Mouse (Mus musculus) gonadal fat pad, adult 2 months (tissue): ENCODE measurements around the gene Lrpprc. TPM values are rescaled to one million over a fixed set of nuclear protein-coding genes. Genes with fewer than 3 reads are reported as not detected.

Source experiments
- DNase-seq: peaks from one replicate; pipeline ENCODE4 v3.0.0-alpha.2; 2012; ENCODE audit warnings: low read depth
- polyA plus RNA-seq: library from polyadenylated mRNA; depleted of rRNA; stranded (reverse); fragments of >200 nt; gene quantifications from 2 replicates; pipeline ENCODE4 v1.2.3, GENCODE M21; 2012

Lrpprc gene
- polyA plus RNA-seq, 1 experiment = 8.1 TPM

GRCm38 (mm10) chr17:84716252-84716872 is 74.2 kb downstream of the Lrpprc start:
- DNase-seq = no peak

- DNase-seq = no peak
Measured at GRCm38 (mm10) chr17:84714930-84715329, 75.7 kb downstream of the Lrpprc start.

- no peak for DNase-seq
Measured at GRCm38 (mm10) chr17:84713563-84714164, 76.9 kb downstream of the Lrpprc start.

GRCm38 (mm10) chr17:84709403-84709851 is 81.2 kb downstream of the Lrpprc start:
- no peak for DNase-seq

GRCm38 (mm10) chr17:84708818-84709217 is 81.8 kb downstream of the Lrpprc start:
- DNase-seq = no peak

- DNase-seq = no peak
Measured at GRCm38 (mm10) chr17:84707407-84707806, 83.2 kb downstream of the Lrpprc start.

GRCm38 (mm10) chr17:84698727-84699126 is 91.9 kb downstream of the Lrpprc start:
- no peak for DNase-seq

- DNase-seq = no peak
Measured at GRCm38 (mm10) chr17:84696537-84696936, 94.1 kb downstream of the Lrpprc start.

- no peak for DNase-seq
Measured at GRCm38 (mm10) chr17:84693741-84694140, 96.8 kb downstream of the Lrpprc start.

GRCm38 (mm10) chr17:84690111-84690510 is 100.5 kb downstream of the Lrpprc start:
- DNase-seq = no peak

- no peak for DNase-seq
Measured at GRCm38 (mm10) chr17:84689316-84689715, 101.3 kb downstream of the Lrpprc start.

GRCm38 (mm10) chr17:84688834-84689233 is 101.8 kb downstream of the Lrpprc start:
- no peak for DNase-seq

GRCm38 (mm10) chr17:84687994-84688393 is 102.6 kb downstream of the Lrpprc start:
- DNase-seq = no peak

- DNase-seq = no peak
Measured at GRCm38 (mm10) chr17:84685286-84685685, 105.3 kb downstream of the Lrpprc start.

- DNase-seq = no peak
Measured at GRCm38 (mm10) chr17:84684284-84684683, 106.3 kb downstream of the Lrpprc start.

- DNase-seq = no peak
Measured at GRCm38 (mm10) chr17:84682734-84683717, 107.6 kb downstream of the Lrpprc start, which contains the start of gene Abcg5. Gene Abcg5, minus strand, starts transcription at chr17:84683011.

- no peak for DNase-seq
Measured at GRCm38 (mm10) chr17:84681670-84682069, 108.9 kb downstream of the Lrpprc start.

- no peak for DNase-seq
Measured at GRCm38 (mm10) chr17:84677595-84677994, 113.0 kb downstream of the Lrpprc start.

- DNase-seq = no peak
Measured at GRCm38 (mm10) chr17:84675951-84676366, 114.6 kb downstream of the Lrpprc start, which contains the start of gene Abcg8. Gene Abcg8, plus strand, starts transcription at chr17:84676302.

GRCm38 (mm10) chr17:84675204-84675603 is 115.4 kb downstream of the Lrpprc start:
- no peak for DNase-seq

- DNase-seq = no peak
Measured at GRCm38 (mm10) chr17:84674048-84674447, 116.5 kb downstream of the Lrpprc start.
